Mouse (Mus musculus) spleen, adult 2 months (tissue): ENCODE measurements at regions not wholly inside any gene's neighbourhood (a gene's known extent, or its start where the extent isn't known, plus 50 kb on each side); places are given as distances from the start of the nearest gene placed in this dataset.

Source experiments
- DNase-seq, 2 experiments: peaks; one replicate each; pipeline versions ENCODE4 v3.0.0 to v3.0.0-alpha.2; 2012 to 2021; ENCODE audit warnings: low spot score in 2 of 2, low read depth in 1 of 2
- H3K27ac ChIP-seq: fragments of 200-500 bp; 2 replicates; pipeline ENCODE4 v1.5.1; 2012; ENCODE audit warnings: low read length, inconsistent platforms; ENCODE audit not compliant: insufficient read depth
- H3K27me3 ChIP-seq: fragments of 200-500 bp; 2 replicates; pipeline ENCODE4 v1.6.1; 2012; ENCODE audit warnings: mild to moderate bottlenecking, moderate library complexity, low read length, inconsistent platforms; ENCODE audit not compliant: control insufficient read depth, insufficient read depth
- H3K36me3 ChIP-seq: fragments of 200-500 bp; 2 replicates; pipeline ENCODE4 v1.6.1; 2012; ENCODE audit warnings: mild to moderate bottlenecking, low read length, inconsistent platforms; ENCODE audit not compliant: control insufficient read depth, insufficient read depth
- H3K4me1 ChIP-seq: fragments of 200-500 bp; 2 replicates; pipeline ENCODE4 v1.6.1; 2011; ENCODE audit warnings: inconsistent platforms; ENCODE audit not compliant: control insufficient read depth, insufficient read depth, insufficient read length
- H3K4me3 ChIP-seq: fragments of 200-500 bp; 2 replicates; pipeline ENCODE4 v1.5.1; 2011; ENCODE audit warnings: mild to moderate bottlenecking, inconsistent platforms; ENCODE audit not compliant: insufficient read depth, insufficient read length; ENCODE audit errors: extremely low read depth
- CTCF ChIP-seq: fragments of 200-500 bp; IDR thresholded peaks from 2 replicates; pipeline ENCODE4 v1.5.1; 2011; ENCODE audit warnings: mild to moderate bottlenecking, inconsistent platforms; ENCODE audit not compliant: insufficient read depth, insufficient read length, insufficient replicate concordance; ENCODE audit errors: extremely low read depth
- POLR2A ChIP-seq: fragments of 200-500 bp; IDR thresholded peaks from 2 replicates; pipeline ENCODE4 v1.6.1; 2011; ENCODE audit warnings: low read depth, low read length, inconsistent platforms
- WGBS: fragments of 180-500 bp; shearing (Covaris S2); methylation state at CpG from one replicate; pipeline ENCODE4 v1.1.7; 2018; 5-methylcytosine and 5-hydroxymethylcytosine counted together

DNA sequence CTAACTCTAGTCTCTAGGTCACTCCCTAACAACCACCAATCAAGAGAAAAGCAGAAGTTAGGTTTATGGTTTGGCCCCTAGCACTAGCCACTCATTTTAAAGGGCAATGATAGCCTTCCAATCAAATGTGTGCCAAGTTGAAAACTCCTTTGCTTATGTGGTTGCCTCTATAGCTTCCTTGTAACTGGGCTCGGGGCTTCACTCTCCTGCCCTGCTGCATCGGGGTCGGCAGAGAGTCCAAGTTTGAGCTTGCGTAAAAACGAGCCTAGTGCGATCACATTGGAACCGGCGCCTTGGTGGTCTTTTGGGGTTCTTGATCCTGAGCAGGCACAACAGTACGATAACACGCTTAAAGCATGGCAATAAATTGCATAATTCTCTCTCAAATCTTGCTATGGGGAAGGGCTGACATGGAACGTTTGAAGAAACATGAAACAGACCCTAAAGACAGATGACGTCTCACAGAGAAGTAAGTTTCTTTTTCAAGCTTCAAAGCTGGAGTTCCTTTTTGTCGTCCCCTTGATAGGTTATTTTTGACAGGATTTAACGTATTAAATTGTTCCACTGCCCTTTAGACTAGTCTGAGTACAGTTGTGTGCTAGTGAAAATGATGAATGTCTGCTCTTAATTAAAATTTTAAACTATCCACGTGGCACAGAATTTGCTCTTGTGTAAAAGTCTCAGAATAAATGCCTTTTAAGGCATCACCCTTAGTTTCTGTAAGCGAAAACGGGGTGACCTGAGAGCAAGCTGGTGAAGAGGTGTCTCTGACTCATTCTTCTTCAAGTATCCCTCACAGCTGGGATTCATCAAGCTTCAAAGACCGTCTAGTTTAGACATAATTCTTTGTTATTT, 52.0 kb downstream of the 4930426L09Rik start:
- WGBS = 36% methylated on average over 18 of the region's 18 CpGs
- peak overlapping the region; percentile 71 for H3K27ac ChIP-seq
- H3K27me3 ChIP-seq = no peaks in the 10 kb centered on the region
- H3K4me1 ChIP-seq = peaks cover 3% of the 10 kb centered on the region; the same call in 1 of the 2 replicates
- no peaks in the 10 kb centered on the region for H3K36me3 ChIP-seq
- DNase-seq = no peak
- peak overlapping the region; percentile 41 for H3K4me3 ChIP-seq
- TF ChIP-seq POLR2A (no peak), CTCF (no peak)

DNA sequence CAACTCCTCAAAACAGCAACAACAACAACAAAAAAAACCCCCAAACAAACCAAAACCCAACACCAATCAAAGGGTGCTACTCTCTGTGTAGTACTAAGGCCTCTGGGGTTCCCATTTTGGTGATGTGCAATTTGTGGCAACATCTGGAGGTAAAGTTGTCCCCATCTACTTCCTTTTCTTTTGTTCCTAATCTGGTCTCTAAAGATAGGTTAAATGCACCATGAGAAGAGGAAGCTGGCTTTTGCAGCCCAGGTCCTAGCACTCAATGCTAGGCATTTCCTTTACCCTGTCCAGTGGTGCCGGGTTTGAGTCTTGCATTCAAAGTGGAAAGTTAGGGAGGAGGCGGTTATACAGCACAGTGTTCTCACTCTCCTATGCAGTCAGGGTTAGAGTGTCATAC, 57.4 kb downstream of the 4930426L09Rik start:
- no peak for TF ChIP-seq POLR2A
- TF ChIP-seq CTCF = no peak
- Histone ChIP-seq H3K4me1 (peaks cover 9% of the 10 kb centered on the region; the same call in 1 of the 2 replicates), H3K27me3 (no peaks in the 10 kb centered on the region), H3K36me3 (no peaks in the 10 kb centered on the region), H3K4me3 (no peak overlapping the region), H3K27ac (no peak overlapping the region)
- 43% methylated on average over 2 of the region's 2 CpGs for WGBS
- DNase-seq = no peak

DNA sequence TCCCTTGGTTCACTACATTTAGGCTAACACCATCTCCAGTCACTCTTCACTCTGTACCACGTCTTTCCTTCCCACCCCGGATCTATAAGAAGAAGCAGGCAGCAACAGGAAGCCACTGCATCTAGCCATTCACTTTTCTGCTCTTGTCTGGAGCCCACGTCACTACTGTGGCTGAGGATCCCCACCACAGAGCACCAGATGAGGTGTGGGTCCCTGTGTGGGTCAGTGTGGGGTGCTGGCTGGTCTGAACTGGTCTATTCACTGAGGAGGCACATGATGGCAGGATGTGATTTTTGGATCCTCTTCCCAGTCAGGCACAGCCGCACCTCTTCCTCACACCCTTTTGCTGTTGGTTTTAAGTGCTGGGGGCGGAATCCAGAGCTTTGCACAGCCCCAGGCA, 59.7 kb downstream of the 4930426L09Rik start:
- Histone ChIP-seq H3K27me3 (no peaks in the 10 kb centered on the region), H3K36me3 (no peaks in the 10 kb centered on the region), H3K27ac (0 out of 2 replicates have a peak overlapping the region, but pooled peaks have one; percentile 0), H3K4me3 (no peak overlapping the region), H3K4me1 (peaks cover 9% of the 10 kb centered on the region; the same call in 1 of the 2 replicates)
- TF ChIP-seq POLR2A = no peak
- no peak for TF ChIP-seq CTCF
- no peak for DNase-seq
- 47% methylated on average over 5 of the region's 5 CpGs for WGBS

DNA sequence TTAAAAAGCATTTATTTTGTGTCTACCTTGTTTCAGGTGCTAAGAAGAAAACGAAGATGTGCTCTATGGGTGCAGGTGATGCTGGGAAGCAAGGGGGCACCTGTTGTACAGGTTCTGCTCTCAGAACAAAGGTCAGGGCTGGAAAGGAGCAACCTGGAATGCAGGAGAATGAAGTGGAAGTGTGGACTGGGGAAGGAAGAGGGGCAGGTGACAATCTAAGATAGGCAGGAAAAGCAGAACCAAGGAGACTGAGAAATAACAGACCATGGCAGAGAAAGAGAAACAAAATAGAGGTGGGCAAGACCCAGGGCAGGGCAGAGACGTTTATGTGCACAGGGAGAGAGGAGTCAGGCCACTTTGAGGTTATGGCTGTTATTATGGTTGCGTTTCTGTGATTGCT, 60.6 kb downstream of the 4930426L09Rik start:
- H3K4me3 ChIP-seq = no peak overlapping the region
- TF ChIP-seq CTCF (no peak), POLR2A (no peak)
- no peaks in the 10 kb centered on the region for H3K36me3 ChIP-seq
- no peak overlapping the region for H3K27ac ChIP-seq
- WGBS = 72% methylated on average over 3 of the region's 3 CpGs
- peaks cover 9% of the 10 kb centered on the region; the same call in 1 of the 2 replicates for H3K4me1 ChIP-seq
- no peaks in the 10 kb centered on the region for H3K27me3 ChIP-seq
- DNase-seq = no peak

DNA sequence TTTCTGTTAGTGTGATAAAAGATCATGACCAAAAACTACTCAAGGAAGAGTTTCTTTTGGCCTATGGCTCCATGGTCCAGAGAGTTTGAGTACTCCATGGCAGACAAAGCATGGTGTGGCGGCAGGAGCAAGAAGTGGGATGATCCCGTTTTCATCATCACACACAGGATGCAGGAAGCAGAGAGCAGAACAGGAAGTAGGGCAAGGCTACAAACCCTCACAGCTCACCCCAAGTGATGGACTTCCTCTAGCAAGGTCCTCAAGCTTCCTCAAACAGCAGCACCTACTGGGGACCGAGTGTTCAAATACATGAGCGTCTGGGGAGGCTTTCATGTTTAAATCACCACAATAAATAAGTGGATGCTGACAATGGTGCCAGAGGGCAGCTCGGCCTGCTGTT, 61.1 kb downstream of the 4930426L09Rik start:
- WGBS = 43% methylated on average over 5 of the region's 5 CpGs
- peak in 1 of 2 experiments; percentile 12 for DNase-seq
- Histone ChIP-seq H3K4me3 (no peak overlapping the region), H3K27me3 (no peaks in the 10 kb centered on the region), H3K36me3 (no peaks in the 10 kb centered on the region), H3K27ac (no peak overlapping the region), H3K4me1 (peaks cover 9% of the 10 kb centered on the region; the same call in 1 of the 2 replicates)
- TF ChIP-seq POLR2A (no peak), CTCF (peak; percentile 5; the same call in 1 of the 2 replicates)

DNA sequence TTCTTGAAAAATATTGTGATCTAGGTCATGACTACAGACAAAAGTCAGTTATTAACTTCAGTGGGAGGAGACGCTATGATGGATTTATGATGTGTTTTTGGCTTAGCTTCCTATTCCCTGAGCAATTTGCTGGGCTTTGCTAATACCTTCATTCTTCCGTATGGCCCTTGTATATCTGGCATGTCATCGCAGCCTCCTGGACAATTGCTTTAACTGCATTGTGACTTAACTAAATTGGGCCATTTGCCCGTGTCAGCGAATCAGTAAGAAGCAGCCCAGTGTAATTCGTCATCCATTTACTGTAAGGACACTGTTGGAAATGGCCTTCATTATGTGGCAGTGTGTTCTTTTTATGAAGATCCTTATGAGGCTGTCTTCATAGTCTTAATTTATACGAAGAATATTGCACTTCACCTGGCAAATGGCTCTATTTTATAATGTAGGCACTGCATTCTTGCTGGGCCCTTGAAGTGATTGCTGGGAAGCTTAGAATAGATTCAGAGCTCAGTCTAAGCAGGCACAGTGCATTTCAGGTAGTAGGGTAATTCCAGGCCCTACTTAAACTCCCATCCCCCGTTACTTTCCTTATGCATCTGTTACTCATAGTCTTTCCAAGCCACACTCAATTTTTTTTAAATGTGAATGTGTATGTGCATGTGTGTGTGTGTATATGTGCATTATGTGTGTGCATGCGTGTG, 62.2 kb downstream of the 4930426L09Rik start:
- 90% methylated on average over 9 of the region's 9 CpGs for WGBS
- H3K27ac ChIP-seq = no peak overlapping the region
- no peak overlapping the region for H3K4me3 ChIP-seq
- H3K36me3 ChIP-seq = no peaks in the 10 kb centered on the region
- H3K27me3 ChIP-seq = no peaks in the 10 kb centered on the region
- no peak for DNase-seq
- TF ChIP-seq POLR2A (no peak), CTCF (no peak)
- peaks cover 9% of the 10 kb centered on the region; the same call in 1 of the 2 replicates for H3K4me1 ChIP-seq
